Mouse (Mus musculus): ENCODE results near the gene Rabepk. TPM values are rescaled to one million over a fixed set of nuclear protein-coding genes. Genes with fewer than 3 reads are reported as not detected.
"Not testable (repeated sequence)": the region's sequence is repeated elsewhere in the genome, so short reads cannot be mapped to it uniquely, and the experiment has no call there.

The Rabepk gene
- polyA plus RNA-seq (2014; fragmentation: Nextera tagmentation; extraction: Ambion mirVana) = 43.5 and 56.5 TPM in 2 replicates

- ATAC-seq (replicated peaks; ENCODE audit: low FRiP score) (peak; percentile 80), DNase-seq (ENCODE audit: low spot score) (peak; percentile 89)
- peaks cover 22% of the 10 kb centered on the region for H3K4me1 ChIP-seq (replicated peaks; ENCODE audit: control insufficient read depth, insufficient read depth, low read length)
- H3K27ac ChIP-seq (ENCODE audit: low read depth, low read length) = peak within 1 kb of the TSS; percentile 85
- H3K4me3 ChIP-seq (ENCODE audit: low read depth, low read length) = peak within 1 kb of the TSS; percentile 81
- 3% methylated on average over 44 of the region's 44 CpGs for WGBS
- H3K9me3 ChIP-seq (ENCODE audit: control insufficient read depth, low read length) = no peaks in the 10 kb centered on the region
- H3K4me2 ChIP-seq = peak within 1 kb of the TSS; percentile 82
- no peaks in the 10 kb centered on the region for H3K27me3 ChIP-seq (replicated peaks; ENCODE audit: control insufficient read depth, insufficient read depth, low read length)
- H3K9ac ChIP-seq (ENCODE audit: low read depth, low read length) = peak within 1 kb of the TSS; percentile 86
- H3K36me3 ChIP-seq (ENCODE audit: control insufficient read depth, insufficient read depth, low read length) = peaks cover 8% of the 10 kb centered on the region; the same call in 1 of the 2 replicates
Observed at GRCm38 (mm10) chr2:34799357-34800256, at the start of gene Rabepk. Gene Rabepk, minus strand, starts transcription at chr2:34799912.

GRCm38 (mm10) chr2:34847702-34848101, 48.0 kb upstream of the Rabepk start:
- Histone ChIP-seq H3K9ac (ENCODE audit: low read depth, low read length) (no peak overlapping the region), H3K27me3 (replicated peaks; ENCODE audit: control insufficient read depth, insufficient read depth, low read length) (no peaks in the 10 kb centered on the region), H3K4me3 (ENCODE audit: low read depth, low read length) (no peak overlapping the region), H3K9me3 (ENCODE audit: control insufficient read depth, low read length) (no peaks in the 10 kb centered on the region), H3K27ac (ENCODE audit: low read depth, low read length) (no peak overlapping the region), H3K4me2 (no peak overlapping the region), H3K36me3 (ENCODE audit: control insufficient read depth, insufficient read depth, low read length) (peaks cover 24% of the 10 kb centered on the region), H3K4me1 (replicated peaks; ENCODE audit: control insufficient read depth, insufficient read depth, low read length) (no peaks in the 10 kb centered on the region)
- no peak for DNase-seq (ENCODE audit: low spot score)
- WGBS = 74% methylated on average over 1 of the region's 1 CpGs
- ATAC-seq (replicated peaks; ENCODE audit: low FRiP score) = no peak

- Histone ChIP-seq H3K27me3 (replicated peaks; ENCODE audit: control insufficient read depth, insufficient read depth, low read length) (no peaks in the 10 kb centered on the region), H3K4me2 (no peak overlapping the region), H3K9ac (ENCODE audit: low read depth, low read length) (no peak overlapping the region), H3K4me3 (ENCODE audit: low read depth, low read length) (no peak overlapping the region), H3K36me3 (ENCODE audit: control insufficient read depth, insufficient read depth, low read length) (no peaks in the 10 kb centered on the region), H3K27ac (ENCODE audit: low read depth, low read length) (no peak overlapping the region), H3K4me1 (replicated peaks; ENCODE audit: control insufficient read depth, insufficient read depth, low read length) (no peaks in the 10 kb centered on the region), H3K9me3 (ENCODE audit: control insufficient read depth, low read length) (no peaks in the 10 kb centered on the region)
- DNase-seq (ENCODE audit: low spot score) (no peak), ATAC-seq (replicated peaks; ENCODE audit: low FRiP score) (no peak)
- WGBS = 75% methylated on average over 11 of the region's 11 CpGs
Observed at GRCm38 (mm10) chr2:34843211-34843939, 43.7 kb upstream of the Rabepk start.

GRCm38 (mm10) chr2:34841706-34842105, 42.0 kb upstream of the Rabepk start:
- Histone ChIP-seq H3K4me3 (ENCODE audit: low read depth, low read length) (no peak overlapping the region), H3K27me3 (replicated peaks; ENCODE audit: control insufficient read depth, insufficient read depth, low read length) (no peaks in the 10 kb centered on the region), H3K36me3 (ENCODE audit: control insufficient read depth, insufficient read depth, low read length) (no peaks in the 10 kb centered on the region), H3K9me3 (ENCODE audit: control insufficient read depth, low read length) (no peaks in the 10 kb centered on the region), H3K4me1 (replicated peaks; ENCODE audit: control insufficient read depth, insufficient read depth, low read length) (no peaks in the 10 kb centered on the region), H3K27ac (ENCODE audit: low read depth, low read length) (no peak overlapping the region), H3K9ac (ENCODE audit: low read depth, low read length) (no peak overlapping the region), H3K4me2 (no peak overlapping the region)
- WGBS = 91% methylated on average over 8 of the region's 8 CpGs
- ATAC-seq (replicated peaks; ENCODE audit: low FRiP score) (no peak), DNase-seq (ENCODE audit: low spot score) (no peak)

- not testable (repeated sequence) for H3K36me3 ChIP-seq (ENCODE audit: control insufficient read depth, insufficient read depth, low read length); H3K4me3 ChIP-seq (ENCODE audit: low read depth, low read length); H3K27me3 ChIP-seq (replicated peaks; ENCODE audit: control insufficient read depth, insufficient read depth, low read length); DNase-seq (ENCODE audit: low spot score); ATAC-seq (replicated peaks; ENCODE audit: low FRiP score); H3K4me2 ChIP-seq; H3K27ac ChIP-seq (ENCODE audit: low read depth, low read length); H3K9me3 ChIP-seq (ENCODE audit: control insufficient read depth, low read length); H3K9ac ChIP-seq (ENCODE audit: low read depth, low read length); H3K4me1 ChIP-seq (replicated peaks; ENCODE audit: control insufficient read depth, insufficient read depth, low read length)
- WGBS = 79% methylated on average over 5 of the region's 5 CpGs
Observed at GRCm38 (mm10) chr2:34840143-34840542, 40.4 kb upstream of the Rabepk start.

GRCm38 (mm10) chr2:34835669-34836068, 36.0 kb upstream of the Rabepk start:
- Histone ChIP-seq H3K4me1 (replicated peaks; ENCODE audit: control insufficient read depth, insufficient read depth, low read length) (no peaks in the 10 kb centered on the region), H3K27me3 (replicated peaks; ENCODE audit: control insufficient read depth, insufficient read depth, low read length) (no peaks in the 10 kb centered on the region), H3K27ac (ENCODE audit: low read depth, low read length) (no peak overlapping the region), H3K9ac (ENCODE audit: low read depth, low read length) (no peak overlapping the region), H3K9me3 (ENCODE audit: control insufficient read depth, low read length) (no peaks in the 10 kb centered on the region), H3K4me2 (no peak overlapping the region), H3K4me3 (ENCODE audit: low read depth, low read length) (no peak overlapping the region), H3K36me3 (ENCODE audit: control insufficient read depth, insufficient read depth, low read length) (no peaks in the 10 kb centered on the region)
- WGBS = 60% methylated on average over 3 of the region's 3 CpGs
- DNase-seq (ENCODE audit: low spot score) = no peak
- no peak for ATAC-seq (replicated peaks; ENCODE audit: low FRiP score)

GRCm38 (mm10) chr2:34833624-34834023, 33.9 kb upstream of the Rabepk start:
- Histone ChIP-seq H3K9ac (ENCODE audit: low read depth, low read length) (no peak overlapping the region), H3K4me2 (no peak overlapping the region), H3K9me3 (ENCODE audit: control insufficient read depth, low read length) (no peaks in the 10 kb centered on the region), H3K27ac (ENCODE audit: low read depth, low read length) (no peak overlapping the region), H3K36me3 (ENCODE audit: control insufficient read depth, insufficient read depth, low read length) (no peaks in the 10 kb centered on the region), H3K27me3 (replicated peaks; ENCODE audit: control insufficient read depth, insufficient read depth, low read length) (no peaks in the 10 kb centered on the region), H3K4me3 (ENCODE audit: low read depth, low read length) (no peak overlapping the region), H3K4me1 (replicated peaks; ENCODE audit: control insufficient read depth, insufficient read depth, low read length) (no peaks in the 10 kb centered on the region)
- ATAC-seq (replicated peaks; ENCODE audit: low FRiP score) (no peak), DNase-seq (ENCODE audit: low spot score) (no peak)
- WGBS = 84% methylated on average over 17 of the region's 17 CpGs

GRCm38 (mm10) chr2:34832766-34833457, 33.2 kb upstream of the Rabepk start, which contains the start of gene Gm34653:
Gene Gm34653, plus strand, starts transcription at chr2:34833007.
- H3K27me3 ChIP-seq (replicated peaks; ENCODE audit: control insufficient read depth, insufficient read depth, low read length); H3K27ac ChIP-seq (ENCODE audit: low read depth, low read length); H3K4me1 ChIP-seq (replicated peaks; ENCODE audit: control insufficient read depth, insufficient read depth, low read length); H3K9me3 ChIP-seq (ENCODE audit: control insufficient read depth, low read length); ATAC-seq (replicated peaks; ENCODE audit: low FRiP score); H3K9ac ChIP-seq (ENCODE audit: low read depth, low read length); H3K36me3 ChIP-seq (ENCODE audit: control insufficient read depth, insufficient read depth, low read length); H3K4me2 ChIP-seq; DNase-seq (ENCODE audit: low spot score); H3K4me3 ChIP-seq (ENCODE audit: low read depth, low read length): not testable (repeated sequence)
- WGBS = 68% methylated on average over 11 of the region's 11 CpGs

All from liver, embryonic 11.5 days (tissue).